Mouse (Mus musculus) intestine, postnatal 0 days (tissue): ENCODE measurements around the gene Speer4f1. TPM values are rescaled to one million over a fixed set of nuclear protein-coding genes. Genes with fewer than 3 reads are reported as not detected.

Experiments
- ATAC-seq: fragments of 200-750 bp; cut with Nextera tagmentation; 2 replicates; pipeline ENCODE4 v1.8.0; 2017; ENCODE audit warnings: mild to moderate bottlenecking, moderate TSS enrichment, moderate library complexity
- H3K27ac ChIP-seq: fragments of 300-500 bp; sonication (generic); 2 replicates; pipeline ENCODE4 v1.5.1; 2014; ENCODE audit warnings: mild to moderate bottlenecking, low read depth, low read length, moderate library complexity
- H3K27me3 ChIP-seq: fragments of 300-500 bp; sonication (generic); replicated peaks from 2 replicates; pipeline ENCODE4 v1.6.1; 2014; ENCODE audit warnings: low read length, mixed read lengths; ENCODE audit not compliant: control insufficient read depth, insufficient read depth
- H3K36me3 ChIP-seq: fragments of 300-500 bp; sonication (generic); 2 replicates; pipeline ENCODE4 v1.6.1; 2014; ENCODE audit warnings: mild to moderate bottlenecking, moderate library complexity; ENCODE audit not compliant: control insufficient read depth, insufficient read depth
- H3K4me1 ChIP-seq: fragments of 300-500 bp; sonication (generic); replicated peaks from 2 replicates; pipeline ENCODE4 v1.6.1; 2014; ENCODE audit warnings: antibody characterized with exemption, low read length, mixed read lengths; ENCODE audit not compliant: control insufficient read depth, insufficient read depth
- H3K4me2 ChIP-seq: fragments of 300-500 bp; sonication (generic); replicated peaks from 2 replicates; pipeline ENCODE4 v1.6.1; 2014; ENCODE audit warnings: low read depth, mild to moderate bottlenecking, moderate library complexity
- H3K4me3 ChIP-seq: fragments of 300-500 bp; sonication (generic); 2 replicates; pipeline ENCODE4 v1.5.1; 2014; ENCODE audit warnings: low read depth, low read length
- H3K9ac ChIP-seq: fragments of 300-500 bp; sonication (generic); 2 replicates; pipeline ENCODE4 v1.6.1; 2014; ENCODE audit warnings: mild to moderate bottlenecking, low read depth, low read length
- H3K9me3 ChIP-seq: fragments of 300-500 bp; sonication (generic); 2 replicates; pipeline ENCODE4 v1.6.1; 2016; ENCODE audit warnings: mixed run types; ENCODE audit not compliant: control insufficient read depth
- CTCF ChIP-seq: sonication (generic); IDR thresholded peaks from 2 replicates; pipeline ENCODE4 v1.5.1; 2016; ENCODE audit warnings: low read depth, mild to moderate bottlenecking, control low read depth, antibody characterized with exemption, moderate library complexity
- WGBS: fragments of 180-500 bp; shearing (Covaris S2); extraction: QIAGEN DNeasy Blood & Tissue Kit; methylation state at CpG from one replicate; pipeline ENCODE4 v1.1.7; 2014; 5-methylcytosine and 5-hydroxymethylcytosine counted together
- polyA plus RNA-seq: library from polyadenylated mRNA; unstranded; fragments of >200 nt; fragmentation: Nextera tagmentation; extraction: Ambion mirVana; gene quantifications from 2 replicates; pipeline ENCODE4 v1.2.1, GENCODE M21; 2015

Speer4f1 gene
- polyA plus RNA-seq, 1 experiment from 2014 or later = not detected

GRCm38 (mm10) chr5:17499873-17500329, 24.0 kb downstream of the Speer4f1 start:
- Histone ChIP-seq H3K4me2 (no peak overlapping the region), H3K9ac (no peak overlapping the region), H3K27ac (no peak overlapping the region), H3K4me3 (no peak overlapping the region), H3K27me3 (no peaks in the 10 kb centered on the region), H3K4me1 (no peaks in the 10 kb centered on the region), H3K9me3 (no peaks in the 10 kb centered on the region), H3K36me3 (no peaks in the 10 kb centered on the region)
- ATAC-seq = no peak
- 88% methylated on average over 1 of the region's 1 CpGs for WGBS
- no peak for TF ChIP-seq CTCF

GRCm38 (mm10) chr5:17500866-17501265, 25.0 kb downstream of the Speer4f1 start:
- Histone ChIP-seq H3K27ac (no peak overlapping the region), H3K4me2 (no peak overlapping the region), H3K36me3 (no peaks in the 10 kb centered on the region), H3K4me3 (no peak overlapping the region), H3K9ac (no peak overlapping the region), H3K4me1 (no peaks in the 10 kb centered on the region), H3K27me3 (no peaks in the 10 kb centered on the region), H3K9me3 (no peaks in the 10 kb centered on the region)
- no peak for TF ChIP-seq CTCF
- WGBS = 58% methylated on average over 1 of the region's 1 CpGs
- ATAC-seq = no peak

GRCm38 (mm10) chr5:17505540-17505939, 29.6 kb downstream of the Speer4f1 start:
- H3K9me3 ChIP-seq = no peaks in the 10 kb centered on the region
- no peaks in the 10 kb centered on the region for H3K4me1 ChIP-seq
- H3K4me3 ChIP-seq = no peak overlapping the region
- no peak overlapping the region for H3K9ac ChIP-seq
- no peak overlapping the region for H3K4me2 ChIP-seq
- no peaks in the 10 kb centered on the region for H3K36me3 ChIP-seq
- no peaks in the 10 kb centered on the region for H3K27me3 ChIP-seq
- no peak overlapping the region for H3K27ac ChIP-seq
- no peak for TF ChIP-seq CTCF
- ATAC-seq = no peak

- H3K36me3 ChIP-seq = no peaks in the 10 kb centered on the region
- no peak overlapping the region for H3K9ac ChIP-seq
- no peak overlapping the region for H3K4me2 ChIP-seq
- no peaks in the 10 kb centered on the region for H3K9me3 ChIP-seq
- no peak overlapping the region for H3K4me3 ChIP-seq
- no peaks in the 10 kb centered on the region for H3K27me3 ChIP-seq
- 83% methylated on average over 3 of the region's 3 CpGs for WGBS
- peak; percentile 43 for TF ChIP-seq CTCF
- no peak overlapping the region for H3K27ac ChIP-seq
- no peaks in the 10 kb centered on the region for H3K4me1 ChIP-seq
- ATAC-seq = no peak
Observed at GRCm38 (mm10) chr5:17508038-17508437, 32.1 kb downstream of the Speer4f1 start.

Other genes with a start within 250 kb of the Speer4f1 start
- gene Speer4f2, start 102.9 kb upstream of the Speer4f1 start, polyA plus RNA-seq = not detected in 2 replicates
- 9.6 and 11.7 TPM in 2 replicates for gene Sema3c, start 98.2 kb downstream of the Speer4f1 start, polyA plus RNA-seq